Mouse (Mus musculus): ENCODE measurements at regions not wholly inside any gene's neighbourhood (a gene's known extent, or its start where the extent isn't known, plus 50 kb on each side); places are given as distances from the start of the nearest gene placed in this dataset.

DNA sequence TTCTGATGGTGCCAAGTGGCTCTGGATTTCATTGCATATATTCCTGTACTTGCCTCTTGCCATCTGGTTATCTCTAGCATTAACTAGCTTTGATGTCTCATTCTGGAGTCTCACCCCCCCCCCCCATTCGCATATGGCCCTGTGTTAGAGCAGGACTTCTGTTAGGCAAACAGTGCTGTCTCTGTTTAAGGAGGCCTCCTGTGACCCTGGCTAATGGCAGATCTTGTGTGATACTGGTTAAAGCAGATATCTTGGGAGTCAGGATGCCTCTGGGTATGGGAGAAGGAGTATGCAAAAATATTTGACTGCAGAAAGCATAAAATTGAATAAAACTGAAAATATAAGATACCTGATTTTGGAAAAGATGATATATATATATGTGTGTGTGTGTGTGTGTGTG is 923.6 kb upstream of the Gm5150 start:
- TF ChIP-seq CTCF (IDR thresholded peaks at IDR 0.05; ENCODE audit: low read depth, low read length), result no peak
- TF ChIP-seq POLR2A (IDR thresholded peaks at IDR 0.05; ENCODE audit: insufficient read depth, low read length), result no peak
